Mouse (Mus musculus): ENCODE measurements around the gene Acvr2b.

Acvr2b gene

GRCm38 (mm10) chr9:119407884-119408283 lies 6.0 kb downstream of the Acvr2b start:
- DNase-seq (ENCODE audit: inconsistent ontology term), result no peak

- no peak for DNase-seq (ENCODE audit: inconsistent ontology term)
Observed at GRCm38 (mm10) chr9:119408898-119409664, 7.2 kb downstream of the Acvr2b start.

- no peak for DNase-seq (ENCODE audit: inconsistent ontology term)
Observed at GRCm38 (mm10) chr9:119409864-119410263, 7.9 kb downstream of the Acvr2b start.

GRCm38 (mm10) chr9:119418025-119418424 lies 16.1 kb downstream of the Acvr2b start:
- no peak for DNase-seq (ENCODE audit: inconsistent ontology term)

- no peak for DNase-seq (ENCODE audit: inconsistent ontology term)
Observed at GRCm38 (mm10) chr9:119419852-119420438, 18.0 kb downstream of the Acvr2b start.

- DNase-seq (ENCODE audit: inconsistent ontology term), result peak; percentile 55
Observed at GRCm38 (mm10) chr9:119425217-119425975, 23.5 kb downstream of the Acvr2b start.

- DNase-seq (ENCODE audit: inconsistent ontology term), result no peak
Observed at GRCm38 (mm10) chr9:119425976-119426415, 24.1 kb downstream of the Acvr2b start.

GRCm38 (mm10) chr9:119426483-119426882 lies 24.6 kb downstream of the Acvr2b start:
- no peak for DNase-seq (ENCODE audit: inconsistent ontology term)

- DNase-seq (ENCODE audit: inconsistent ontology term), result peak; percentile 70
Observed at GRCm38 (mm10) chr9:119430311-119430710, 28.4 kb downstream of the Acvr2b start.

GRCm38 (mm10) chr9:119435855-119436254 lies 33.9 kb downstream of the Acvr2b start:
- DNase-seq (ENCODE audit: inconsistent ontology term), result no peak

GRCm38 (mm10) chr9:119438065-119438464 lies 36.1 kb downstream of the Acvr2b start:
- no peak for DNase-seq (ENCODE audit: inconsistent ontology term)

GRCm38 (mm10) chr9:119438498-119439000 lies 36.6 kb downstream of the Acvr2b start:
- no peak for DNase-seq (ENCODE audit: inconsistent ontology term)

- DNase-seq (ENCODE audit: inconsistent ontology term), result peak; percentile 96
Observed at GRCm38 (mm10) chr9:119444738-119445429, 43.0 kb downstream of the Acvr2b start, which contains the start of gene Exog. TSS of gene Exog (plus strand) at chr9:119444943.

GRCm38 (mm10) chr9:119445737-119446136 lies 43.8 kb downstream of the Acvr2b start:
- no peak for DNase-seq (ENCODE audit: inconsistent ontology term)

- DNase-seq (ENCODE audit: inconsistent ontology term), result no peak
Observed at GRCm38 (mm10) chr9:119455967-119456366, 54.0 kb downstream of the Acvr2b start.

GRCm38 (mm10) chr9:119457122-119457521 lies 55.2 kb downstream of the Acvr2b start:
- DNase-seq (ENCODE audit: inconsistent ontology term), result no peak

GRCm38 (mm10) chr9:119460410-119460809 lies 58.5 kb downstream of the Acvr2b start:
- DNase-seq (ENCODE audit: inconsistent ontology term), result peak; percentile 35

- DNase-seq (ENCODE audit: inconsistent ontology term), result no peak
Observed at GRCm38 (mm10) chr9:119465056-119465455, 63.1 kb downstream of the Acvr2b start.

GRCm38 (mm10) chr9:119465595-119465994 lies 63.7 kb downstream of the Acvr2b start:
- peak; percentile 78 for DNase-seq (ENCODE audit: inconsistent ontology term)

- DNase-seq (ENCODE audit: inconsistent ontology term), result no peak
Observed at GRCm38 (mm10) chr9:119469691-119470353, 67.9 kb downstream of the Acvr2b start.

GRCm38 (mm10) chr9:119472412-119472918 lies 70.5 kb downstream of the Acvr2b start:
- DNase-seq (ENCODE audit: inconsistent ontology term), result no peak
